Mouse (Mus musculus): Measurements from ENCODE around the gene Hrh3.

The Hrh3 gene

GRCm38 (mm10) chr2:180063338-180064131 is 40.8 kb downstream of the Hrh3 start:
- no peak for DNase-seq (ENCODE audit: low spot score)

- no peak for DNase-seq (ENCODE audit: low spot score)
Measured at GRCm38 (mm10) chr2:180053001-180053400, 51.3 kb downstream of the Hrh3 start.

GRCm38 (mm10) chr2:180051986-180052733 is 52.1 kb downstream of the Hrh3 start:
- no peak for DNase-seq (ENCODE audit: low spot score)

DNA sequence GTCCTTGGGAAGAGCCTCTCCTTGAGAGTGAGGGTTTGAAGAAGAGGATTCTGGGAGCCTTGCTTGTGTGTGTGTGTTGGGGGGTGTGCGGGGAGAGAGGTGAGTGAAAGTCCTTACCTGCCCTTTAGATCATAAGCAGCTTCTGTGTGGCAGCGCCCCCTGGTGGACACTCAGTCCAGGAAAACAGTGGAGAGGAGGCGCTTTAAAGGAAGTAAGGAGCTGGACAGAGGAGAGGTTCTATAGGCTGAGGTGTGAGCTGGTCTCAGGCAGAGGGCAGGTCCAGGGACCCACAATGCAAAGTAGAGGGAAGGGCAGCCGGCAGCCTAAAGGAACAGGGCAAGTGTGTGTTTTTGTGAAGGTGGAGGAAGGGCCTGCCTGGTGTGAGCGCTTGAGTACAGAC is 53.3 kb downstream of the Hrh3 start:
- DNase-seq (ENCODE audit: low spot score), result peak; percentile 73
